Mouse (Mus musculus): ENCODE data around the gene Lipn. TPM values are rescaled to one million over a fixed set of nuclear protein-coding genes. Genes with fewer than 3 reads are reported as not detected.

Gene Lipn
- polyA plus RNA-seq (2015; fragmentation: Nextera tagmentation; extraction: Ambion mirVana) = not detected in 2 replicates

- Histone ChIP-seq H3K27ac (no peak within 1 kb of the TSS), H3K4me2 (no peak within 1 kb of the TSS), H3K27me3 (no peaks in the 10 kb centered on the region), H3K4me3 (no peak within 1 kb of the TSS), H3K9ac (no peak within 1 kb of the TSS), H3K9me3 (no peaks in the 10 kb centered on the region), H3K36me3 (no peaks in the 10 kb centered on the region), H3K4me1 (no peaks in the 10 kb centered on the region)
- 87% methylated on average over 9 of the region's 9 CpGs for WGBS
- no peak for ATAC-seq (ENCODE audit: insufficient number of reproducible peaks, insufficient read depth, low FRiP score, low TSS enrichment, low read depth)
Measured at GRCm38 (mm10) chr19:34066779-34067472, at the start of gene Lipn. TSS of gene Lipn (plus strand) at chr19:34067358.

GRCm38 (mm10) chr19:34021440-34022172, 45.6 kb upstream of the Lipn start:
- Histone ChIP-seq H3K9ac (no peak overlapping the region), H3K4me2 (no peak overlapping the region), H3K27me3 (no peaks in the 10 kb centered on the region), H3K4me1 (no peaks in the 10 kb centered on the region), H3K4me3 (no peak overlapping the region), H3K27ac (no peak overlapping the region), H3K9me3 (no peaks in the 10 kb centered on the region), H3K36me3 (no peaks in the 10 kb centered on the region)
- WGBS = 78% methylated on average over 11 of the region's 11 CpGs
- ATAC-seq (ENCODE audit: insufficient number of reproducible peaks, insufficient read depth, low FRiP score, low TSS enrichment, low read depth) = no peak

- Histone ChIP-seq H3K4me1 (no peaks in the 10 kb centered on the region), H3K27ac (no peak overlapping the region), H3K9me3 (no peaks in the 10 kb centered on the region), H3K4me2 (no peak overlapping the region), H3K9ac (no peak overlapping the region), H3K4me3 (no peak overlapping the region), H3K36me3 (no peaks in the 10 kb centered on the region), H3K27me3 (no peaks in the 10 kb centered on the region)
- WGBS = 46% methylated on average over 3 of the region's 3 CpGs
- no peak for ATAC-seq (ENCODE audit: insufficient number of reproducible peaks, insufficient read depth, low FRiP score, low TSS enrichment, low read depth)
Measured at GRCm38 (mm10) chr19:34022759-34023158, 44.4 kb upstream of the Lipn start.

- Histone ChIP-seq H3K27me3 (no peaks in the 10 kb centered on the region), H3K36me3 (no peaks in the 10 kb centered on the region), H3K4me2 (no peak overlapping the region), H3K4me3 (no peak overlapping the region), H3K27ac (no peak overlapping the region), H3K9me3 (no peaks in the 10 kb centered on the region), H3K4me1 (no peaks in the 10 kb centered on the region), H3K9ac (no peak overlapping the region)
- ATAC-seq (ENCODE audit: insufficient number of reproducible peaks, insufficient read depth, low FRiP score, low TSS enrichment, low read depth) = no peak
- WGBS = 92% methylated on average over 1 of the region's 1 CpGs
Measured at GRCm38 (mm10) chr19:34039731-34040130, 27.4 kb upstream of the Lipn start.

DNA sequence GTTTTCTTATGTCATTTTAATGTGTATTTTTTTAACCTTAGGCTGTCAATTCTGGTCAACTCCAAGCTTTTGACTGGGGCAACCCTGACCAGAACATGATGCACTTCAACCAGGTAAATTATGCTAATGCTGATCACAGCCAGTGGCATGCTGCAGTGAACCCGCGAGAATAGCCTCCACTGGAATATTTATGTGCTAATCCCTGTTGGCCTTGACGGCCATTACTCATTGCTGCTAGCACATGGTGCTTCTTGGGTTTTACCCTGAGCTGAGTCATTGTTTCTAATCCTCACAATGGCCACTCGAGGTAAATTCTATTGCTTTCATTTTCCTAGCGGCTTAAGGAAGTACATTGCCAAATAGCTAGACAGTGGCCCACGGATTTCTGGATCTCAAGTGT, 24.1 kb upstream of the Lipn start:
- Histone ChIP-seq H3K4me2 (no peak overlapping the region), H3K9ac (no peak overlapping the region), H3K27ac (no peak overlapping the region), H3K4me3 (no peak overlapping the region), H3K9me3 (no peaks in the 10 kb centered on the region), H3K27me3 (no peaks in the 10 kb centered on the region), H3K36me3 (no peaks in the 10 kb centered on the region), H3K4me1 (no peaks in the 10 kb centered on the region)
- 77% methylated on average over 6 of the region's 6 CpGs for WGBS
- no peak for ATAC-seq (ENCODE audit: insufficient number of reproducible peaks, insufficient read depth, low FRiP score, low TSS enrichment, low read depth)

GRCm38 (mm10) chr19:34049371-34050039, 17.7 kb upstream of the Lipn start:
- no peaks in the 10 kb centered on the region for H3K36me3 ChIP-seq
- H3K4me2 ChIP-seq = no peak overlapping the region
- ATAC-seq (ENCODE audit: insufficient number of reproducible peaks, insufficient read depth, low FRiP score, low TSS enrichment, low read depth) = no peak
- H3K9me3 ChIP-seq = no peaks in the 10 kb centered on the region
- no peak overlapping the region for H3K9ac ChIP-seq
- no peaks in the 10 kb centered on the region for H3K27me3 ChIP-seq
- no peak overlapping the region for H3K4me3 ChIP-seq
- no peak overlapping the region for H3K27ac ChIP-seq
- no peaks in the 10 kb centered on the region for H3K4me1 ChIP-seq
- 90% methylated on average over 3 of the region's 3 CpGs for WGBS

GRCm38 (mm10) chr19:34051502-34051901, 15.7 kb upstream of the Lipn start:
- no peaks in the 10 kb centered on the region for H3K36me3 ChIP-seq
- no peak for ATAC-seq (ENCODE audit: insufficient number of reproducible peaks, insufficient read depth, low FRiP score, low TSS enrichment, low read depth)
- H3K9me3 ChIP-seq = no peaks in the 10 kb centered on the region
- no peaks in the 10 kb centered on the region for H3K4me1 ChIP-seq
- H3K27ac ChIP-seq = no peak overlapping the region
- no peak overlapping the region for H3K4me2 ChIP-seq
- WGBS = 60% methylated on average over 3 of the region's 3 CpGs
- H3K27me3 ChIP-seq = no peaks in the 10 kb centered on the region
- H3K9ac ChIP-seq = no peak overlapping the region
- no peak overlapping the region for H3K4me3 ChIP-seq

DNA sequence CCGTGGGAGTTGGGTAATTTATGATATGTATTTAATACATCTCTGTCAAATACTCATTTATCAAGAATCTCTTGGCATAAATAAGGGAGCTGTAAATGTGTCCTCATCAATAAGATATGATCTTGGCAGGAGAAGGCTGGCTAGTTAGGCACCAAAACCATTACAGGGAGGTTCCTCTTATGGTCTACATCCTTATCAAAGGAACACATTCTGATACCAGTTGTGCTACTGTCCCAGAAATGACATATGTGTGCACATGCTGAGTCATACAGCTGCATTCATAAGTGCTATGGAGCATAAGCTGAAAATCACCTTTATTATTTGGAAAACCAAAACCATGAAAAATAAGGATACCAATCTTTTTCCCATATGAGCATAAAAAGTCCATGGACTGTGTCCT, 3.6 kb upstream of the Lipn start:
- Histone ChIP-seq H3K9me3 (no peaks in the 10 kb centered on the region), H3K4me2 (no peak overlapping the region), H3K9ac (no peak overlapping the region), H3K27ac (no peak overlapping the region), H3K36me3 (no peaks in the 10 kb centered on the region), H3K27me3 (no peaks in the 10 kb centered on the region), H3K4me1 (no peaks in the 10 kb centered on the region), H3K4me3 (no peak overlapping the region)
- WGBS = 61% methylated on average over 1 of the region's 1 CpGs
- ATAC-seq (ENCODE audit: insufficient number of reproducible peaks, insufficient read depth, low FRiP score, low TSS enrichment, low read depth) = no peak

GRCm38 (mm10) chr19:34064059-34064458, 3.1 kb upstream of the Lipn start:
- H3K9ac ChIP-seq = no peak overlapping the region
- no peaks in the 10 kb centered on the region for H3K4me1 ChIP-seq
- H3K4me3 ChIP-seq = no peak overlapping the region
- no peaks in the 10 kb centered on the region for H3K36me3 ChIP-seq
- no peaks in the 10 kb centered on the region for H3K27me3 ChIP-seq
- WGBS = 89% methylated on average over 4 of the region's 4 CpGs
- H3K9me3 ChIP-seq = no peaks in the 10 kb centered on the region
- H3K27ac ChIP-seq = no peak overlapping the region
- no peak for ATAC-seq (ENCODE audit: insufficient number of reproducible peaks, insufficient read depth, low FRiP score, low TSS enrichment, low read depth)
- no peak overlapping the region for H3K4me2 ChIP-seq

DNA sequence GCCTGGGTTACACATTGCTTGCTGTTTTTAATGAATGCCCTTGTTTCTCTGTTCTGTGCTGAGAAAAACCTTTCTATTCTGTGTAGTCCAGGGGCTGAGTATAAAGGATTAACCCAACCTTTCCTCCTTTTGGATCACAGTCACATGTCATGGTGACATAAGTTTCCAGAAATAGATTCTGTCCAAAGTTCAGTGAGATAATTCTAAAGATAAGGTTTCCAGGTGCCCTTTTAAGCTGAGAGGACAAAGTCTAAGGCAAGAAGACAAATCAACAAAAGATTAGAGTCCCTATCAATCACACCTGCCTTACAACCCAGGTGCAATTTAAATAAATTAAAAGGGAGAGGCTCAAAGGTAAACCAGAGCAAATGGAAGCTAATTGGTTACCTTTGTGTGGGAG, 7.1 kb downstream of the Lipn start:
- H3K36me3 ChIP-seq = no peaks in the 10 kb centered on the region
- no peak overlapping the region for H3K4me3 ChIP-seq
- H3K27me3 ChIP-seq = no peaks in the 10 kb centered on the region
- H3K27ac ChIP-seq = no peak overlapping the region
- no peak for ATAC-seq (ENCODE audit: insufficient number of reproducible peaks, insufficient read depth, low FRiP score, low TSS enrichment, low read depth)
- H3K9me3 ChIP-seq = no peaks in the 10 kb centered on the region
- no peak overlapping the region for H3K4me2 ChIP-seq
- H3K9ac ChIP-seq = no peak overlapping the region
- no peaks in the 10 kb centered on the region for H3K4me1 ChIP-seq

DNA sequence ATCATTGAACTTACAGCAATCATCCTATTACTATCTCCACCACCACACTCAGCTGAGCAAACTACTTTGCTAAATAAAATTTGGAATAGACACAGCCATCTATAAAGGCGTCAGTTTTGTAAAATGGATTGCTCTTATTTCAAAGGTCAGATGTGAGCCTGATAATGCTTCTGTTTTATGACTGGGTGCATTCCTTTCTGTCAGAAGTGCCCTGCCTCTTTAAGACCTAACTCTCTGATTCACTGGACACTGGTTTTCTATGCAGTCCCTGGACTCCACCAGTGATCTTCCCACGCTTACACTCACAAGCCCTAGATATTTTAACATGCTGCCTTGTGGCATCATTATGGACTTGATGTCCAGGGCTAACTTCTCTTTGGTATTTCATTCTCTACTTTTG, 11.0 kb downstream of the Lipn start:
- no peak overlapping the region for H3K4me3 ChIP-seq
- no peak overlapping the region for H3K4me2 ChIP-seq
- no peaks in the 10 kb centered on the region for H3K9me3 ChIP-seq
- H3K9ac ChIP-seq = no peak overlapping the region
- WGBS = 76% methylated on average over 2 of the region's 2 CpGs
- no peaks in the 10 kb centered on the region for H3K27me3 ChIP-seq
- H3K27ac ChIP-seq = no peak overlapping the region
- no peak for ATAC-seq (ENCODE audit: insufficient number of reproducible peaks, insufficient read depth, low FRiP score, low TSS enrichment, low read depth)
- no peaks in the 10 kb centered on the region for H3K36me3 ChIP-seq
- no peaks in the 10 kb centered on the region for H3K4me1 ChIP-seq

Measured in embryonic facial prominence, embryonic 13.5 days (tissue).